Mouse (Mus musculus): Measurements from ENCODE around the gene Mrpl9. TPM values are rescaled to one million over a fixed set of nuclear protein-coding genes. Genes with fewer than 3 reads are reported as not detected.
A peak's percentile ranks its signal among the peaks of the same experiment; 100 is the strongest.

The Mrpl9 gene
- polyA plus RNA-seq, 1 experiment, result 19.6 TPM

- no peaks in the 10 kb centered on the region for H3K36me3 ChIP-seq (ENCODE audit: control insufficient read depth, insufficient read depth, low read length)
- 75% methylated on average over 8 of the region's 8 CpGs for WGBS
- no peak overlapping the region for H3K27ac ChIP-seq (ENCODE audit: insufficient read depth, low read length)
- H3K4me1 ChIP-seq (ENCODE audit: control insufficient read depth, insufficient read depth, insufficient read length), result no peaks in the 10 kb centered on the region; the same call in 1 of the 2 replicates
- no peak for TF ChIP-seq CTCF (IDR thresholded peaks at IDR 0.05; ENCODE audit: extremely low read depth, insufficient read depth, insufficient read length, insufficient replicate concordance)
- no peak for TF ChIP-seq POLR2A (IDR thresholded peaks at IDR 0.05; ENCODE audit: low read depth, low read length)
- no peak for DNase-seq (ENCODE audit: low read depth in 1 of 2, low spot score in 2 of 2)
- H3K4me3 ChIP-seq (ENCODE audit: extremely low read depth, insufficient read depth, insufficient read length), result no peak overlapping the region
- H3K27me3 ChIP-seq (ENCODE audit: control insufficient read depth, insufficient read depth, low read length), result peaks cover 2% of the 10 kb centered on the region; the same call in 1 of the 2 replicates
These were observed 40.7 kb upstream of the Mrpl9 start for GRCm38 (mm10) chr3:94402451-94402850.

- WGBS, result 52% methylated on average over 7 of the region's 7 CpGs
- H3K4me1 ChIP-seq (ENCODE audit: control insufficient read depth, insufficient read depth, insufficient read length), result no peaks in the 10 kb centered on the region
- no peaks in the 10 kb centered on the region for H3K27me3 ChIP-seq (ENCODE audit: control insufficient read depth, insufficient read depth, low read length)
- no peaks in the 10 kb centered on the region for H3K36me3 ChIP-seq (ENCODE audit: control insufficient read depth, insufficient read depth, low read length)
- H3K27ac ChIP-seq (ENCODE audit: insufficient read depth, low read length), result no peak overlapping the region
- no peak overlapping the region for H3K4me3 ChIP-seq (ENCODE audit: extremely low read depth, insufficient read depth, insufficient read length)
- DNase-seq (ENCODE audit: low read depth in 1 of 2, low spot score in 2 of 2), result no peak
- TF ChIP-seq CTCF (IDR thresholded peaks at IDR 0.05; ENCODE audit: extremely low read depth, insufficient read depth, insufficient read length, insufficient replicate concordance) (no peak), POLR2A (IDR thresholded peaks at IDR 0.05; ENCODE audit: low read depth, low read length) (no peak)
These were observed 38.6 kb upstream of the Mrpl9 start for GRCm38 (mm10) chr3:94404366-94405054.

GRCm38 (mm10) chr3:94405561-94405960 is 37.6 kb upstream of the Mrpl9 start:
- no peak for TF ChIP-seq POLR2A (IDR thresholded peaks at IDR 0.05; ENCODE audit: low read depth, low read length)
- no peak for TF ChIP-seq CTCF (IDR thresholded peaks at IDR 0.05; ENCODE audit: extremely low read depth, insufficient read depth, insufficient read length, insufficient replicate concordance)
- Histone ChIP-seq H3K27me3 (ENCODE audit: control insufficient read depth, insufficient read depth, low read length) (no peaks in the 10 kb centered on the region), H3K36me3 (ENCODE audit: control insufficient read depth, insufficient read depth, low read length) (no peaks in the 10 kb centered on the region), H3K4me1 (ENCODE audit: control insufficient read depth, insufficient read depth, insufficient read length) (no peaks in the 10 kb centered on the region), H3K4me3 (ENCODE audit: extremely low read depth, insufficient read depth, insufficient read length) (no peak overlapping the region), H3K27ac (ENCODE audit: insufficient read depth, low read length) (no peak overlapping the region)
- 81% methylated on average over 4 of the region's 4 CpGs for WGBS
- no peak for DNase-seq (ENCODE audit: low read depth in 1 of 2, low spot score in 2 of 2)

GRCm38 (mm10) chr3:94412530-94412929 is 30.6 kb upstream of the Mrpl9 start:
- WGBS, result 7% methylated on average over 25 of the region's 25 CpGs
- peaks cover 3% of the 10 kb centered on the region; the same call in 1 of the 2 replicates for H3K4me1 ChIP-seq (ENCODE audit: control insufficient read depth, insufficient read depth, insufficient read length)
- TF ChIP-seq POLR2A (IDR thresholded peaks at IDR 0.05; ENCODE audit: low read depth, low read length) (no peak), CTCF (IDR thresholded peaks at IDR 0.05; ENCODE audit: extremely low read depth, insufficient read depth, insufficient read length, insufficient replicate concordance) (no peak)
- no peak overlapping the region for H3K27ac ChIP-seq (ENCODE audit: insufficient read depth, low read length)
- 0 out of 2 replicates have a peak, but pooled peaks cover 1% of the 10 kb centered on the region for H3K27me3 ChIP-seq (ENCODE audit: control insufficient read depth, insufficient read depth, low read length)
- peak overlapping the region; percentile 67 for H3K4me3 ChIP-seq (ENCODE audit: extremely low read depth, insufficient read depth, insufficient read length)
- DNase-seq (ENCODE audit: low read depth in 1 of 2, low spot score in 2 of 2), result no peak
- H3K36me3 ChIP-seq (ENCODE audit: control insufficient read depth, insufficient read depth, low read length), result no peaks in the 10 kb centered on the region

GRCm38 (mm10) chr3:94413031-94413679 is 30.0 kb upstream of the Mrpl9 start, which contains the start of gene Tdrkh:
Gene Tdrkh, plus strand, starts transcription at chr3:94413273.
- no peaks in the 10 kb centered on the region for H3K36me3 ChIP-seq (ENCODE audit: control insufficient read depth, insufficient read depth, low read length)
- peaks cover 3% of the 10 kb centered on the region; the same call in 1 of the 2 replicates for H3K4me1 ChIP-seq (ENCODE audit: control insufficient read depth, insufficient read depth, insufficient read length)
- 9% methylated on average over 52 of the region's 52 CpGs for WGBS
- peak within 1 kb of the TSS; percentile 67 for H3K4me3 ChIP-seq (ENCODE audit: extremely low read depth, insufficient read depth, insufficient read length)
- no peak for TF ChIP-seq POLR2A (IDR thresholded peaks at IDR 0.05; ENCODE audit: low read depth, low read length)
- TF ChIP-seq CTCF (IDR thresholded peaks at IDR 0.05; ENCODE audit: extremely low read depth, insufficient read depth, insufficient read length, insufficient replicate concordance), result no peak
- H3K27ac ChIP-seq (ENCODE audit: insufficient read depth, low read length), result no peak within 1 kb of the TSS
- H3K27me3 ChIP-seq (ENCODE audit: control insufficient read depth, insufficient read depth, low read length), result 0 out of 2 replicates have a peak, but pooled peaks cover 1% of the 10 kb centered on the region
- DNase-seq (ENCODE audit: low read depth in 1 of 2, low spot score in 2 of 2), result peak; percentile 89

GRCm38 (mm10) chr3:94430980-94431379 is 12.1 kb upstream of the Mrpl9 start:
- no peaks in the 10 kb centered on the region for H3K4me1 ChIP-seq (ENCODE audit: control insufficient read depth, insufficient read depth, insufficient read length)
- no peak for DNase-seq (ENCODE audit: low read depth in 1 of 2, low spot score in 2 of 2)
- H3K4me3 ChIP-seq (ENCODE audit: extremely low read depth, insufficient read depth, insufficient read length), result no peak overlapping the region
- WGBS, result 28% methylated on average over 2 of the region's 2 CpGs
- H3K27me3 ChIP-seq (ENCODE audit: control insufficient read depth, insufficient read depth, low read length), result no peaks in the 10 kb centered on the region
- H3K36me3 ChIP-seq (ENCODE audit: control insufficient read depth, insufficient read depth, low read length), result no peaks in the 10 kb centered on the region
- TF ChIP-seq POLR2A (IDR thresholded peaks at IDR 0.05; ENCODE audit: low read depth, low read length) (no peak), CTCF (IDR thresholded peaks at IDR 0.05; ENCODE audit: extremely low read depth, insufficient read depth, insufficient read length, insufficient replicate concordance) (no peak)
- no peak overlapping the region for H3K27ac ChIP-seq (ENCODE audit: insufficient read depth, low read length)

Data from spleen, adult 2 months (tissue).